Mouse (Mus musculus): ENCODE measurements at regions not wholly inside any gene's neighbourhood (a gene's known extent, or its start where the extent isn't known, plus 50 kb on each side); places are given as distances from the start of the nearest gene placed in this dataset.

DNA sequence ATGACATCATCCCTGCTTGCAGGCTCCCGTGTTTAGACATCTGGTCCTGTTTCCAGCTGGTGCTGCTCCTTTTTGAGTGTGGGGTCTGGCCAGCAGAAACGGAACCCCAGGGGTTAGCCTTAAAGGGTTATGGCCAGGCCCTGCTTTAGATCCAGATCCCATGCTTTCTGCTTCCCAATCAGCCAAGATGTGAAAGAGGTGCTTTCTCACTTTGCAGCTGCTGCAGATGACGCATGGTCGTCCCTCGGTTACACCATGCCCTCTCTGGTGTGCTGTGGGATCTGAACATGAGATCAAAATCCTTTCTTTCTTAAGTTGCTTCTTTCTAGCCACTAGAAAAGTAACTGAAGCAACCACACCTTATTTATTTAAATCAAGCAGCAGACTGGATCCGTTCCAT lies 1399.1 kb upstream of the Lrrc6 start:
- no peak for DNase-seq

DNA sequence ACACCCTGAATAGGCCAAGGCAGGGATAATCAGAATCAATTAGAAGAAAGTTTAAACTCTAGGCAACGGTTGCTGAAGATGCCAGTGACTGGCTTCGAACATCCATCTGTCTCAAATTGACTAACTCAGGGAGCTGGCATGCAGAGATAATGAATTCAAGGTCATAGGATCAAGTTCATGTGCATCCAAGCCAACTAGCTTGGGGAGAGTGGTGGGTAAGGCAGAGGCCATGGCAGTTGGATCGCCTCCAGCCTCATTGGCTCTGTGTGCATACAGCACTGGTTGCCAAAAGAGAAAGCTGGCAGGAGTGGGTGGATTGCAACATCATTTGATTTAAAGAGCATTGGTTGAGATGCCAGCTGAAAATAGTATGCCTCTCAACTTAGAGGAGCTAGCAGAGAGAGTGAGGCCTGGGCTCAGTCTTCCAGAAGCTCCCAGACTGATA lies 1398.3 kb upstream of the Lrrc6 start:
- DNase-seq: peak; percentile 16

DNA sequence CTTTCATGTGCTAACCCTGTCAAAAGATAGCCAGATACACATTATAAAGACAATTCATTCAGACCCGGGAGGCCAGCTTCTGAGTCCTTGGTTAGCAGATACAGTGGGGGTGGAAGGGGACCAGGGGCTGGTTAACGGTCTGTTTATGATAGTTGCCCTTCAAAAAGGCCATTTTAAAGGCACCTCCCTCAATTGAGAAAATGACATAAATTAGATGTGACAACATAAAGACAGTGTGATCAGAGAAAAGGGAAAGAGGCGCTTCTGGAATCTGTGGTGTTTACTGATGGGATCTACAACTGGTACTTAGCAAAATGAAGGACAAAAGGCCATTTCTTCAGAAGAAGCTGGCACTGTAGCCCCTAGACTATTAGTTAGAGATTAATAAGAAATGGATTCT lies 1391.4 kb upstream of the Lrrc6 start:
- peak; percentile 77 for DNase-seq

DNA sequence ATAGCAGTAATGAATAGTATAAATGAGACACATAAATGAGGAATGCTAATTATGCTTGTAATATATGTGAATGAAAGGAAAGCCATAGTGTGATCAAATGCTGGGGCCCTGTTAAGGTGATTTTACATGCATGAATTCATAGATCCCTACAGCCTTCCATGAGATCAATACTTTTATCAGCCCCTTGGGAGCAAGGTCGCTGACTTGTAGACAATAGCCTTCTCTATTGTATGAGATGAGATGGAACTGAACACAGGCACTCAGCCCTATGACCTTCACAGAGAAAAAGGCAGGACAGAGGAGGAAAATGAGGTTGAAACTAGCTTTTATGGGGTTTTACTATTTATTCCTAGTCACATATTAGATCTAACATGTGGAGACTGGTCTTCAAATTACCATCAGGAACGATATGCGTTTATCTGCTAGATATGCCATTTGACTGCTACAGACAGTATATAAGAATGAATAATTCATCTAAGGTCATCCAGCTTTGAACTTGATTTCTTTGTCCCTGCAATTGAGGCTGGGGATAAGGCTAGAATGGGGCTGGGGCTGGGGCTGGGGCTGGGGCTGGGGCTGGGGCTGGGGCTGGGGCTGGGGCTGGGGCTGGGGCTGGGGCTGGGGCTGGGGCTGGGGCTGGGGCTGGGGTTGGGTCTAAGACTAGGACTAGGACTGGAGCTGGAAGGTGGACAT lies 1390.0 kb upstream of the Lrrc6 start:
- no peak for DNase-seq

DNA sequence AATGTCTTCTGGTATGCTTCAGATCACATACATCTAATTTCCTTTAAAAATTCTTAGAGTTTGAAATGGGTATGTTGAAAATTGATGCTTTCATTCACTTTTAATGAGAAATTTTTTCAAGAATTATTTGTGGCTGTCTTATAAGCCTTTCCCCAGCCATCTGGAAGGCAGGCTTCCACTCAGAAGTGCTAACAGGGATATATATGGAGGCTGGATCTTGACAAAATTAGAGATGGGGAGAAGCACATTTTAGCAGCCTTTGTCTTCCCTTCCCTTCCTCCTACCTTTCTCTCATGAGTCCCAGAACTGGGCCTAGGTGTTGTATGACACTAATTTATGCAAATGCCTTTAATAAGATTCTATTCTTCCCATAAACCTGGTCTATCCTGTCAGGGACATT lies 1387.8 kb upstream of the Lrrc6 start:
- DNase-seq: no peak

DNA sequence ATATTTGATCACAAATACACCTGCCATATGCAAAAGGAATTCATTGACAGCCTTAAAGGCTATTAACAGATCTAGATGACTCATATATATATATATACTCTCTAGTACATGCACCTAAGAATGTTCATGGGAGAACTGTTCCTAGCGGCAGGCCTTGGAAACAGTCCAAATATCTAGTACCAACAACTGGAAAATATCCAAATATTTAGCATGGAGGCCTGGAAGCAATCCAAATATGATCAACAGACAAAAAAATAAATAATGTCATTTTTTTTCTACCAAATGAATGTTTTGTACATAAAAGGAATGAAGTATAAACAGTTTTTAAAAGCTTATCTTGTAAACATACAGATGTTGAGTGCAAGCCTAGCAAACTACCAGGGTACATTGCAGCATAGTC lies 1354.6 kb upstream of the Lrrc6 start:
- DNase-seq: no peak

DNA sequence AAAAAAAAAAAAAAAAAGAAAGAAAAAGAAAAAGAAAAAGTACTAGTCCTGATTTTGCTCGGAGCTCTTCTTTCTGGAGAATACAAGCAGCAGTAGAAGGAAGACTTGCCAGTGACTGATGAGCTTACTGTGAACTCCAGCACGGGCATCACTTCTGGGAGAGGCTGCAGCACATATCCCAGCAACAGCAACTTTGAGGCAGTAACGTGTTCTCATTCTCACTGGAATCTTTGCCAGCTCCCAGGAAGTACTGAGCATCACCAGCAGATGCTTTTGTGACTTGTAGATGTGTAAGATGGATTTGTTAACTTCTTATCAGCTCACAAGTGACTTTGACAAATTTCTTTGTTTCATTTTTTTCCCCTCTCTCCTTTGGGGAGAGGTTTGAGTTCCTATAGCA lies 1349.4 kb upstream of the Lrrc6 start:
- no peak for DNase-seq

DNA sequence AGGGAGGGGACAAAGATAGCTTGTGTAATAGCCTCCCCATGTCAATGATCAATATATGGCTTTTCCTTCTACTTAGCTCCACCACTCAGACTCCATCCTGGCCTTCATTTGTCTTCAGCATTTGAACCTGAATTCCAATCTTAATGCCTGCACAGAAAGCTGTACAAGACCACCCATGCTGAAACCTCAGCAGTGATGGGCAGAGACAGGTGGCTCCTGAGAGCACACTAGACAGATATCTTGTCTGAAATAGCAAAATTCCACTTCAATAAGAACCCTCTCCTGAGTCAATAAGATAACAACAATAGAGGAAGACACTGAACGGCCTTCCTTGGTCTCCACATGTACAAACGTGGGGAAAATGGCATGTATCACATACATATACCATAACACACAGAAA lies 1345.0 kb upstream of the Lrrc6 start:
- DNase-seq: no peak

DNA sequence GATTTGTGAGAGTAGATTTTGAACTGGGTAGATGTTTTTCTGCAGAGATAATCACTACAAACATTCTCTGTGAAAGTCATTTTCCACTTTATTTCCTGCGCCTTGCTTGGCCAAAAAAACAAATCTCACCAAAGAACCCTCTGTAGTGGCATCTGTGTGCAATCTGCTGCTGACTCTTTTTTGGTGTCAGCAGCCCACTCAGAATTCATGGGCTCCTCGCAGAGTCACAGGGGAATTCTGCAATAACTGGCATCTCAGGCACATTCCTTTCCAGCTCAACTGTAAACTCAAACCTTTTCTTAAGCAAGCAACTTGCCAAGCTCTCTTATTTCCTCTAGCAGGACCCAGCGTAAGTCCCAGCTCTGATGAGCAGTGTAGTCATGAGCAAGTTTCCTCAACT lies 1340.0 kb upstream of the Lrrc6 start:
- no peak for DNase-seq

DNA sequence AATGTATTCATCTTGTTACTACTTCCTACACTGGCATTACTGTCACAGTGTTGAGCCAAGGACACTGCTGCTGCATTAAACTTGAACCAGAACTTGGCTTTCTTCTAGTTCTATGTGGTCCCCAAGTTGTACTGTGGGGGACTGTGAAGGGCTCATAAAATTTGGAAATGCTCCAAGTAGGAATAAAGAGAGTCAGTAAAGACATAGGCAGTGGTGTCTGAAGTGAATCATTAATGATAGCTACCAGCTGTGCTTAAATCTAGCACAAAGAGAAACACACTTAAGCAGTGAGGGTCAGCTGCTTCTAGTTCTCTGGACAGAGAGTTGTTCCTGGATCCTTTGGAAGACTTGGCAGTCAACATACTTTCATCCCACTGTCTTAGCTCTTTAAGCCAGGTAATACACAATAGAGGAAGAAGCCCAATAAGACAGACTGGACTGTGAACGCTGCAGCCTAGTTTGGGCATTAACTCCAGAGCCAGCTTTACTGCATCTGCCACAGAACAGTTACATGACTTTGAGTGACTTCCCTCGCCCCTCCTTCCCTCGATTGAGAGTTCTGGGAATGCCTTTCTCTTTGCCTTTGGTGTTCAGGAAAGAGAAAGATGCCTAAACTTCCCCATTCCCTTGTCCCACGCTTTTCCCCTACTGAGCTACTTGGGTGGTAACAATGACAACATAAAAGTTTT lies 1325.2 kb upstream of the Lrrc6 start:
- no peak for DNase-seq

DNA sequence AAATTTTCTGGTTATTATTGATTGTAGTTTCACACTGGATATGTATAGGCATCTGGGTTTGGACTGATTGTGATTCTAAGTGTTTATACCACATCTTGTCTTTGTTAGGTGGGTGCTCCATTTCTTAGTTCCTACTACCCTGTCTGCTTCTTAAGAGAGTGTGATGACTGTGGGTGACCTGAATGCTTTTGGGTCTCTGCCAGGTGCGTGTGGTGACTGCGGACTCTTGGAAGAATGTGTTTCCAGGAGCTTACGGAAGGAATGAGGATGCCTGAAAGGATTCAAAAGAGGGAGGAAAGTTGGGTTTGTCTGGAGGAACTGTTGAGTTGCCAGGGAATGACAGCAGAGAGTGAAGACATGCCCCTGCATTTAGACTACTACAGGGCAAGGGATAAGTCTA lies 1322.5 kb upstream of the Lrrc6 start:
- DNase-seq: no peak

DNA sequence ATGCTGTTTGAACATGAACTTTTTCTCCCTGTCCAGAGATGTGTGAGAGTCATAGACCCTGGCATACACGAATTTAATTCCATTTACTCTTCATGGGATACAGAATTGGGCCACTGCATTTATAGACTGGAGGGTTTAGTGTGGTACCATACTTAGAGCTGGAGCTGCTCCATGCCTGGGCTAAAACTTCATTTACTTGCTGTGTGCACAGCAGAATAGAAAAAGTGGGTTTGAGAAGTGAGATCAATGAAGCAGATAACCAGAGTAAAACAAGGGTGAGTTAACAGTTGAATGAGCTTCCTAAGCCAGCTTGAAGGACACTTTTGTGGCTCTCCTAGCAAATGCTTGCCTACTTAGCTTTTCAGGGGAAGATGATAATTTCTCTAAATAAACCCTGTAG lies 1299.2 kb upstream of the Lrrc6 start:
- DNase-seq: no peak

DNA sequence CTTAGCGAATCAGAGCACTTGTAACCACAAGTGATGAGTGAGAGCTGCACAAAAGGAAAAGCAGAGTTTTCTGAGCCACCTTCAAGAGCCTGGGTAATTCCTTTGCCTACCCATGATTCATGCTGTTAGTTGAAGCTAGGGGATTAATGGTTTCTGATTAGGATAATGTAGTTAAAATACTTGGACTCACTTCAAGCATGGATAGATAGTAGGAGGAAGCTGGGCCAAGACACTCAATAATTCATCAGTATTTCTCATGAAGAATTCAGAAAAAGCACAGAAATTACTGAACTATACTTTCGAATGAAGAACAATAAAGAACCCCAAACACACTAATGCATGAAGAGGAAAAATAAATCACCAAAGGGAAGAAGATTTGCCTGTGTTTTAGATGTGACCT lies 1294.9 kb upstream of the Lrrc6 start:
- DNase-seq: no peak

DNA sequence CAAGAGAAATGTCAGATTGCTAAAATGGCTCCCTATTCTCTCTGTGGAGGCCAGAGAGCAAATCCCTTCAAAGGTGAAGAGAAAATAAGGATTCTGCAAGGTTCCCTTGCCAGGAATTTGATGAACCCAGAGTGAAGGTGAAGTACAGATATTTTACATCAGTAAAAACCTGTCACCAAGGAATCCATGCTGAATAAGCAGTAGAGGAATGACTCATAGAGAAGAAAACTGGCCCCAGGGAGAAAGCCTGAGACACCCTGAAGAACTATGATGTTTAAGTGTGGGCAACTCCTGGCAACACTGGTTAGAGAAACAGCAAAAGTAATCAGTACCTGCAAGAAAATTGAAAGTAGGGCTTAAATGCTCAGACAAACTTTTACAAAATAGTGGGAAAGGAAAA lies 1292.1 kb upstream of the Lrrc6 start:
- DNase-seq: no peak

DNA sequence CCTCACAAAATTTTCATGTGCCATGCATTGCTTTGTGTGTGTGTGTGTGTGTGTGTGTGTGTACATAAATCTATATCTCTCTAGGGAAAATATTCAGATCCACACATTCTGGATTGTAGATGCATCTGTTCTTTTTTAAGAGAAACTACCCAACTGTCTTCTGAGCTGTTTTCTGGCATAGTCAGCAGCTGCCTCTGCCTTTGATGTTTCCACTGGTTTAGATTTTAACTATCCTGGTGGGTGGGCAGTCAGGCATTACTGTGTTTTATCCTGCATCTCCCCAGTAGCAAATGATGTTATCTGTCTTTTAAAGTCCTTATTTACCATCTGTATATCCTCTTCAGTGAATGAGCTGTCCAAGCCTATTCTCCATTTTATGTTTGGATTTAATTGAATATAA lies 1287.9 kb upstream of the Lrrc6 start:
- no peak for DNase-seq

DNA sequence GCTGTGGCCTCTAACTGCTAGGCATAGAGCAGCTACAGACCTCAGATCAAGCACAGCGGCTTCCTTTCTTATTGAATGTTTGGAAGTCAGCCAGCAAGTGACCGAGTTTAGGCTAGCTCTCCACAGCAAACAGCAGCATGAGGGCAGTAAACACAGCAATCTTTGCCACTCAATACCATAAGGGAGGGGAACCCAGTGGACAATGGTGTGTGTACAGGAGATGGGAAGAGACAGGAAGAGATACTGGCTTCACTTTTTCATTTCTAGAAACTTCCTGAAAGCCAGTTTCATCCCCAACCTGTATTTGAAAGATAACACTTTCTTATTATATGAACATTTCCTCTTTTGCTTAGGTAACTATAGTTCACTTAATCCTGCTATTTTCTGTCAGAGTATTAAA lies 1284.9 kb upstream of the Lrrc6 start:
- DNase-seq: no peak

DNA sequence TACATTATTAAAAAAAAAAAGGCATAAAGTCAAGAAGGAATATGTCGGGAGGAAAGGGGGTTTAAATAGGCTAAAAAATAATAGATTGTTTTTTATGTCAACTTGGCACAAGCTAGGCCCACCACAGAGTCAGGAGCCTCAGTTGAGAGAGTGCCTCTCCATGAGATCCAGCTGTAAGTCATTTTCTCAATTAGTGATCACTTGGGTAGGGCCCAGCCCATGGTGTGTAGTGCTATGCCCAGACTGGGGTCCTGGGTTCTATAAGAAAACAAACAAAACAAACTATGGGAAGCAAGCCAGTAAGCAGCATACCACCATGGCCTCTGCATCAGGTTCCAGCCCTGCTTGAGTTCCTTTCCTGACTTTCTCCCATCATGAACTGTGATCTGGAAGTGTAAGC lies 1283.0 kb upstream of the Lrrc6 start:
- DNase-seq: no peak

DNA sequence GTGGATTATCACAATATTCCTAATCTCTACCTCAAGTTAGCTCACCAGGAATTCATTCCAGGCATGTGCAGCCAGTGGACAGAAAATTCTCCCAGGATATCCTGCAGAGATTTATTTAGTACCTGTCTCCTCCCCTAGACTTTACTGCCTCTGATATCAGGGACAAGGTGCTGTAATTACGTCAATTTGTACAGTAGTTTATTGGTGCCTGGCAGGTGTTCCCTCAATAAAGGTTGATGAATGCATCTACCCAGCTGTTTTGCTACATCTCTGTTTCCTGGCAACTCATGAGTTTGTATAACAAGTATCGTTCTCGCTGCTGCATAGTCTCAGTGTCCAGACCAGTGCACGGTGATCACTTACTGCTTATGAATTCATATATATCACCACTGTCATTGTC lies 1281.8 kb upstream of the Lrrc6 start:
- DNase-seq: no peak

DNA sequence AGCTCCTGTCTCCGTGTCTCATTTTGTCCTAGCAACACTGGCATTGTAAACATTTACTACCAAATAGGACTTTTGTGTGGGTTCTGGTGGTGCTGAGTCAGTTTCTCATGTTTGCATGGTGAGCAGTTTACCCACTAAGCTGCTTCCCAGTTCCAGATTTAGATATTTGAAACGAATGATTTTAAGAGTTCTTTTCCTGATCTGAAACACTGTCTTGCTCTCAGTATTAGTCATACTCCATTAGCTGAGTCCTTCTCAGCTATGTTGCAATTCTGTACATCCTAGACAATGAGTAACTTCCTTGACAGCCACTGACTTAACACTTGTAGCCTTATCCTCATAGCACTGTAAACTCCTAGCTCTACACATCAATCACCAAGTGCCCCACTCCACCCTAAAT lies 1280.1 kb upstream of the Lrrc6 start:
- no peak for DNase-seq

DNA sequence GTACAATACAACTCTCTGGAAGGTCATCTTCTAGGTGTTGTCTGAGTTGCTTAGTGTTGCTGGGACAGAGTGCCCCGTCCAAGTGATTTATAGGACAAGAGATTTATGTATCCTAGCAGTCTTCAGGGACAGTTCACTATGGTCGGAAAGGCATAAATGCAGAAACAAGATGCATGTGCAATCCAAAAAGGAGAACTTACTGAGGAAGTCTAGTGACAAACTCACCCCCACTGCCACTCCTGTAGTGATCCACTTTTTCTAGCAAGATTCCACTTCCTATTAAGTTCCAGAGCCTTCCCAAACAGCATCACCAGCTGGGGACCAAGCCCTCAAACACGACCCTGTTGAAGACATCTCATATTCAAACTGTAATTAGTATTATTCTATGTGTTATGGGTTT lies 1266.9 kb upstream of the Lrrc6 start:
- no peak for DNase-seq

DNA sequence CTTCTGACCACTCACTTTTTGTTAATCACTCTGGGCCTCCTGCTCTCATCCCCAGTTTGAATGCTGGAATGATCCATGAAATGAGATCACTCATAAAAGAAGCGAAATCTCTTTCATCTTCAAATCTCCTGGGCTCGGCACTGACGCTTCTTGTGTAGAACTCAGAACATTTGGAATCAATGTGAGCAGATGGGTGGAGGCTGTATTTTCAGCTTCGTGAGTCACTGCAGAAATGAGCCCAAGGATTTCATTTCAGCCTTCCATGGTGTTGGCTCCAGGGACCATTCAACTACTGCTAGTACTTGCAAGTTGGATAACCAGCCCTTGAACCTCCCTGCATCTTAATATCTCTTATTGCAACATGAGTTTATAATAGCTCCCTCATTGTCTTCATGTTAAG lies 1258.5 kb upstream of the Lrrc6 start:
- no peak for DNase-seq

DNA sequence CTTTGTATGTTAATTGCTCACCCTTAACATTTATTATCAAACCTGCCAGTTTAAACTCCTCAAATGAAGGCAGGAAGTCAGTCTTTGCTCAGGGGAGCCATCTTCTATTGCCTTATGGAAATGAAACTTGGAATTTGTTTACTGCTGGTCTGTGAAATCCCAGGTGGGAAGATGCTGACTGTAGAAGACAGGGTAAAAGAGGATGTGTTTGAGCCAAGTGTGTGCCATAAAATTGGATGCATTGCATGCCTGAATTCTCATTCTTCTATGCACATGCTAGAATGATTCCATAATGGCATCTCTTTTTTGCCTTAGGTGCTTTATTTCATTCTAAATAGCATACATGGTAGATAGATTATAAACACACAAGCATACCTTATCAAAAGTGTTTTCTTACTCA lies 1249.9 kb upstream of the Lrrc6 start:
- peak; percentile 32 for DNase-seq

DNA sequence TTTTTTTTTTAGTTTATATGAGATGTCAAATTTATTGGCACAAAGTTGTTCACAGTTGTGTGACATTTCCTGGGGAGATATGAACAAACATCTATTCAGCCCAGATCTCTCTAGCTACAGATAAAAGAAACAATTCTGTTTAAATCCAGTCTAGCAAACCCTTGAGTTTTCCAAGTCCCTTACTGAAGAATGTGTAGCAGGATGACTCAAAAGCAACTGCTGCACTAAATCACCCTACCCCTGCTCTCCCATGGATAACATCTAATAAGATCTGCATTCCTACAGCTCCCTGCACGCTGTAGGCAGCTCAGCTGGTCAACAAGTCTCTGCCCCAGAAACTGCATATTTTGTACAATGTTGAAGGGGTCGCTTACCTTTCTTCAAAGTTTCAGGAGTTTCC lies 1242.6 kb upstream of the Lrrc6 start:
- no peak for DNase-seq

DNA sequence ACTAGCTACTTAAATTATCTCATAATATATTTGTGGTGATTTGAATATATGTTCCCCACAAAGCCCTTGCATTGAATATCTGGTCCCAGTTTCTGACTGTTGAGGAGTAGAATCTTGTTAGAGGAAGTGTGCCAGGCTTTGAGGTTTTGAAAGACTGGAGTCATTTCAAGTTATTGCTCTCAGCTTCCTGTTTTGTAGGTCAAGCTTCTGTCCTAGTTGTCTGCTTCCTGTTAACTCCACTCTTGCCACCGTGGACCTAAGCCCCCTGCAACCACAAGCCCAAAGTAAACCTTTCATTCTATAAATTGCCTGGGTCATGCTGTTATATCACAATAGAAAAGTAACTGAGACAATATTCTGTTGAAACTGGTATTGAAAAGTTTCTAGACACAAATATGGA lies 1232.3 kb upstream of the Lrrc6 start:
- no peak for DNase-seq

DNA sequence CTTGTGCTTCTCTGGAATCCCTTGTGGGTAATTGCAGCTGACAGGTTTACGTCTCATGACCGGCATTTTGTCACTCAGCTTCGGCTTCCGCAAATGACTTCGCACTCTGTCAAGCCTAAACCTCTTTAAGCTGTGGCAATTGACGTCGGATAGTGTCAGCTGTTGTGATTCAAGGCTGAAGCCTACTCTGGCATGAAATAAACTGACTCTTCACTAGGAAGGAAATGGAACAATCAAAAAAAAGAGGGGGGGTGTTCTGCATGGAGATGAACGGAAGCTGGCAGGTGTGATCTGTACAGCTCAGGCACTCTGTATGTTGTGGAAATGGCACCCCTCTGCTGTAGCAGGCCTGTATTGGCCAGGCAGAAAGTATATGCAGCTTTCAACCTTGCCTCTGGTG lies 1228.8 kb upstream of the Lrrc6 start:
- peak; percentile 65 for DNase-seq

Data from retina, postnatal 1 day (tissue).